Mouse (Mus musculus): Measurements from ENCODE around the gene Mat2a. TPM values are rescaled to one million over a fixed set of nuclear protein-coding genes. Genes with fewer than 3 reads are reported as not detected.

Mat2a gene
- polyA plus RNA-seq, 1 experiment from 2014 or later, result 423 TPM

DNA sequence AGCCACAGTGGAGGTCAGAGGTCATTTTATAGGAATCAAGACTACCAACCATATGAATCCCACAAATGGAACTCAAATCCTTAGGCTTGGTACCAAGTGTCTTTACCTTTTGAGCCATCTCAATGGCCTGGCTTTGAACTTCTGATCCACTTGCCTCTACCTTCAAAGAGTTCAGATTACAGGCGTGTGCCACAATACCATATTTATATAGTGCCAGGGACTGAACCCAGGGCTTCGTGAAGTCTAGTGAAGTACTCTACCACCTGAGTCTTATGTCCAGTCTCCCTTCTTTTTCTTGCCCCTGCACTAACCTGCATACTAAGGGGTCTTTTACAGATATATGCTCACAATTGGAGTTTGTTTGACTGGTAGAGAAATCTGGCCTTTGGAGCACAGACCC is 52.8 kb downstream of the Mat2a start:
- H3K9me3 ChIP-seq, result no peaks in the 10 kb centered on the region
- peaks cover 15% of the 10 kb centered on the region; the same call in 1 of the 2 replicates for H3K27me3 ChIP-seq (replicated peaks)
- ATAC-seq (ENCODE audit: low FRiP score, low read depth), result no peak
- H3K27ac ChIP-seq, result no peak overlapping the region
- no peak overlapping the region for H3K9ac ChIP-seq
- H3K4me1 ChIP-seq, result peaks cover 11% of the 10 kb centered on the region; the same call in 1 of the 2 replicates
- no peaks in the 10 kb centered on the region for H3K36me3 ChIP-seq
- H3K4me2 ChIP-seq (replicated peaks), result no peak overlapping the region
- WGBS, result 87% methylated on average over 2 of the region's 2 CpGs
- no peak overlapping the region for H3K4me3 ChIP-seq

DNA sequence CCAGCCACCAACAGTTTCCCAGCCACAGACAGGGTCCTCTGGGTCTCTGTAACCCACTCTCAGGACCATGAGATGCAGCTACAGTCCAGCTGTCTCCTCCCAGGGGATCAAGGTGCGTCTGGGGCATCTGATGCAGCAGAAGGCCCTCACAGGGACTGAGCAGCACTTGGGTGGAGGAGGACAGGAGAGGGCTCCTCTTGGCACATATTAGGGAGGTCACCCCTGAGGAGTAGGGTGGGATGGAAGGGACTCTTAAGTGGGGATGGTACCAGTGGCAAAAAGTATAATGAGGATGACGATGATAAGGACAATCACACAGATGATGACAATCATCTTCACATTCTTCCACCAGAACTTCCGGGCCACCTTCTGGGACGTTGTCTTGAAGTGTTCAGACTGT is 54.1 kb downstream of the Mat2a start:
- Histone ChIP-seq H3K27ac (no peak overlapping the region), H3K4me1 (peaks cover 12% of the 10 kb centered on the region), H3K9ac (no peak overlapping the region), H3K27me3 (replicated peaks) (peaks cover 14% of the 10 kb centered on the region), H3K4me2 (replicated peaks) (no peak overlapping the region), H3K4me3 (no peak overlapping the region), H3K9me3 (no peaks in the 10 kb centered on the region), H3K36me3 (no peaks in the 10 kb centered on the region)
- WGBS, result 89% methylated on average over 4 of the region's 4 CpGs
- no peak for ATAC-seq (ENCODE audit: low FRiP score, low read depth)

DNA sequence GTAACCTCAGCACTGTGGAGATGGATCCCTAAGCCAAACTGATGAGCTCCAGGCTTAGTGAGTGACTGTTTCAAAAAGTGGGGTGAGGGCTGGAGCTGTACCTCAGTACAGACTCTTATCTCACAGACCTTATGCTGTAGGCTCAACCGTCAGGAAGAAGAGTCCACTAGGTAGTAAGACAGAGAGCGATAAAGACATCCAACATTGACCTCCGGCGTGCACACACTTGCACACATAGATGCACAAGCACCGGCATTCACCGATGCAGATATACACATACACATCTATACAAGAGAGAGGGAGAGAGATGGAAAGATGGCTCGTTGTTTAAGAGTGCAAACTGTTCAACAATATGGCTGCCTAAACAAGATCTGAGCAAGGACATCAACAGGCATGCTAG is 55.4 kb downstream of the Mat2a start:
- no peak for ATAC-seq (ENCODE audit: low FRiP score, low read depth)
- H3K27ac ChIP-seq, result no peak overlapping the region
- no peaks in the 10 kb centered on the region for H3K9me3 ChIP-seq
- H3K4me3 ChIP-seq, result no peak overlapping the region
- WGBS, result 93% methylated on average over 7 of the region's 7 CpGs
- no peak overlapping the region for H3K9ac ChIP-seq
- H3K4me2 ChIP-seq (replicated peaks), result no peak overlapping the region
- H3K36me3 ChIP-seq, result no peaks in the 10 kb centered on the region
- H3K27me3 ChIP-seq (replicated peaks), result peaks cover 17% of the 10 kb centered on the region
- H3K4me1 ChIP-seq, result peaks cover 8% of the 10 kb centered on the region; the same call in 1 of the 2 replicates

DNA sequence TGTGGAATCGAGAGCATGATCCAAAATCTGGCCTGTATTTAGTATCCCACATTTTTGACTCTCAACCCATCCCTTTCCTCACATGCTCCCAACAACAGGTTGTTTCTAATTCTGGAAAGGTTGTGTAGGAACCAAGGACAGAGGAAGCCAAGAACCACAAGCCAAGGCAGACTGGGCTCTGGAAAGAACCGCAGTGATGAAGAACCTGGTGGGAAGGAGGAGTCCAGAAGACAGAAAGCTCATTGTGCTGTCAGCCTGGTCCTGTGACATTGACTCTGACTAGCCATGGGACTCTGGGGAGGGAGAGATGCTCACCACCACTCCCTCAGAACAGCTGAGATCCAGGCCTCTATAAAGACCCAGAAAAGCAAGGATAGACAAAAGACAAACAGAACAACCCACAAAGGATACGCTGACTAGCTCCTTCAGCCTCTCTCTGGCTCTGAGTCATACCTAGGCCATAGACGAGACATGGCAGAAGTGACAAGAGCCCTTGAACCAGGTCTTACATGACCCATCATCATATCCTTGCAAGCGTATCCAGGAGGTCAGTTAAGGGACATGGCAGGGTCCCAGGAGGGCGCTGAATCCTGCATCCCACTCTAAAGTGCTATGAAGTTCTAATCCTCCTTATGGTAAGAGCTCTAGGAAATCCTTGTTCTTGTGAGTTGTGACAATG is 56.1 kb downstream of the Mat2a start:
- peaks cover 15% of the 10 kb centered on the region for H3K27me3 ChIP-seq (replicated peaks)
- H3K9me3 ChIP-seq, result no peaks in the 10 kb centered on the region
- H3K4me2 ChIP-seq (replicated peaks), result no peak overlapping the region
- whole genome bisulfite sequencing, result 84% methylated on average over 6 of the region's 6 CpGs
- no peaks in the 10 kb centered on the region for H3K36me3 ChIP-seq
- H3K27ac ChIP-seq, result no peak overlapping the region
- no peak overlapping the region for H3K9ac ChIP-seq
- peaks cover 8% of the 10 kb centered on the region; the same call in 1 of the 2 replicates for H3K4me1 ChIP-seq
- no peak overlapping the region for H3K4me3 ChIP-seq
- no peak for ATAC-seq (ENCODE audit: low FRiP score, low read depth)

Other genes starting within 250 kb of the Mat2a start
- gene Atoh8, start 204.0 kb downstream of the Mat2a start, polyA plus RNA-seq (2016; fragmentation: Nextera tagmentation; extraction: Ambion mirVana), result 7.3 and 8.4 TPM in 2 replicates
- gene Sftpb, start 134.9 kb downstream of the Mat2a start, polyA plus RNA-seq (2016; fragmentation: Nextera tagmentation; extraction: Ambion mirVana), result not detected in 2 replicates
- gene Usp39, start 94.4 kb downstream of the Mat2a start, polyA plus RNA-seq (2016; fragmentation: Nextera tagmentation; extraction: Ambion mirVana), result 63.7 and 64.9 TPM in 2 replicates
- 24.8 and 25.8 TPM in 2 replicates for gene 0610030E20Rik, start 92.2 kb downstream of the Mat2a start, polyA plus RNA-seq (2016; fragmentation: Nextera tagmentation; extraction: Ambion mirVana)
- gene Tmem150a, start 84.1 kb downstream of the Mat2a start, polyA plus RNA-seq (2016; fragmentation: Nextera tagmentation; extraction: Ambion mirVana), result 12.8 and 12.9 TPM in 2 replicates
- 108 and 109 TPM in 2 replicates for gene Rnf181, start 72.6 kb downstream of the Mat2a start, polyA plus RNA-seq (2016; fragmentation: Nextera tagmentation; extraction: Ambion mirVana)
- gene Vamp5, start 59.1 kb downstream of the Mat2a start, polyA plus RNA-seq (2016; fragmentation: Nextera tagmentation; extraction: Ambion mirVana), result 17.3 and 18.7 TPM in 2 replicates
- 31.8 and 34.6 TPM in 2 replicates for gene Vamp8, start 48.9 kb downstream of the Mat2a start, polyA plus RNA-seq (2016; fragmentation: Nextera tagmentation; extraction: Ambion mirVana)
- 22.5 and 26.8 TPM in 2 replicates for gene Ggcx, start 25.2 kb downstream of the Mat2a start, polyA plus RNA-seq (2016; fragmentation: Nextera tagmentation; extraction: Ambion mirVana)
- 0.34 and 0.96 TPM in 2 replicates for gene Sh2d6, start 82.1 kb upstream of the Mat2a start, polyA plus RNA-seq (2016; fragmentation: Nextera tagmentation; extraction: Ambion mirVana)
- gene Capg, start 104.8 kb upstream of the Mat2a start, polyA plus RNA-seq (2016; fragmentation: Nextera tagmentation; extraction: Ambion mirVana), result 11.6 and 13.7 TPM in 2 replicates
- gene Elmod3, start 158.9 kb upstream of the Mat2a start, polyA plus RNA-seq (2016; fragmentation: Nextera tagmentation; extraction: Ambion mirVana), result 15.7 and 17.2 TPM in 2 replicates
- 5.1 and 6.1 TPM in 2 replicates for gene Retsat, start 158.9 kb upstream of the Mat2a start, polyA plus RNA-seq (2016; fragmentation: Nextera tagmentation; extraction: Ambion mirVana)
- gene Tgoln1, start 177.4 kb upstream of the Mat2a start, polyA plus RNA-seq (2016; fragmentation: Nextera tagmentation; extraction: Ambion mirVana), result 35.8 and 36.7 TPM in 2 replicates

Data from neural tube, embryonic 12.5 days (tissue).